Mouse (Mus musculus) left cerebral cortex, postnatal 25 days (tissue): ENCODE measurements at regions not wholly inside any gene's neighbourhood (a gene's known extent, or its start where the extent isn't known, plus 50 kb on each side); places are given as distances from the start of the nearest gene placed in this dataset.

Experiments used
- DNase-seq, 2 experiments: peaks; one replicate each; pipeline ENCODE4 v3.0.0; 2022; ENCODE audit warnings: low spot score in 2 of 2, mixed read lengths in 1 of 2
- intact Hi-C: fragments of 180-260 bp; cut with DNase I; formaldehyde crosslinking; loops from one replicate; pipeline ENCODE4 v1.15.1; 2025

- intact Hi-C loops, result no loop called here
- no peak for DNase-seq
Measured at GRCm38 (mm10) chr7:71498123-71498522, 146.8 kb upstream of the Gm10295 start.

GRCm38 (mm10) chr7:71491128-71491527, 139.8 kb upstream of the Gm10295 start:
- intact Hi-C loops, result no loop called here
- DNase-seq, result no peak

DNA sequence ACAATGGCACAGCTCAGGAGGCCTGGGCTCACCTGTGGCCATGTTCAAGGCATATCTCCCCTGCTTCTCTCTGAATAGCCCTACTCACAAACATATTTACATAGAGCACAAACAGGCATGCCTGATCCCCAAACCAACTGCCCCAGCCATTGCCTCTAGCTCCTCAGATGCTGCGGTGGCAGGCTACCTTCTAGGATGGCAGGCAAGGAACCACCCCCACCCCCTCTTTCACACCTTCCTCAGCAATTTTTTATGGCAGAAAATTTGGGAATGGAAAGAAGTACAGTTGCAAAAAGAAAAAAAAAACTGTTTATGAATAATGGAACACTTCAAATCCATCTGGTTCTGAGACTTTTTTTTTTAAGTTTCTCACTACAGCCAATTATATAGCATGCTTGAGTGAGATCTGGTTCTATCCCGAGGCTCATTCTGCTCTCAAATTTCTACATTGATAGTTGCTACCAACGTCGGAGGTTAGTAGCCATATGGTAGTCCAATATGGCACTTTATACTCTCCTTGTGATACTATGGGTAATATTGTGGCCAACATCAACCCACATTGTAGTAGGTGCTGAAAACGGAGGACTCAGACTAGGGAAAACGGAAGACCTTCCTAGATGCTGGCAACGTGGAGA, 136.8 kb upstream of the Gm10295 start:
- peak in 1 of 2 experiments; percentile 75 for DNase-seq

DNA sequence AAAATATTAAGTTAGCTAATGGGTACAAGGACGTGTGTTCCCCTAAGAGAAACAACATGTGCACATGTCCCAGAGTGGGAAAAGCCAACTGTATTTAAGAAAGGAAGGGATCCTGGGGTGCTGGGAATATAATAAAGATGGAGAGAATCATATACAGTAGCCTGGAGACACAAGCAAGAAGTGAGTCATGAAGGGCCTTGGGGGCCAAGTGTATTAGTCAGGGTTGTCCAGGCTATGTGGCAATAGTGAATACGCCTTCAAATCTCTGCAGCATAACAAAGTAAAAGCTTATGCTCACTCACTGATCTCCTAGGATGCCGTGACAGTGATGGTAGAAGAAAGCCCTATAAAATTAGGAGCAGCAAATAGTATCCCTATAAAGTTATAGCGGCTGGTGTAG, 124.1 kb upstream of the Gm10295 start:
- DNase-seq, result no peak
- intact Hi-C loops, result no loop called here

More for the DNA sequence above, 136.8 kb upstream of the Gm10295 start:
- intact Hi-C loops, result no loop called here

GRCm38 (mm10) chr7:71472384-71473141, 121.3 kb upstream of the Gm10295 start:
- peak in 1 of 2 experiments; percentile 14 for DNase-seq
- intact Hi-C loops, result no loop called here

- intact Hi-C loops, result no loop called here
- DNase-seq, result peak in 1 of 2 experiments; percentile 39
Measured at GRCm38 (mm10) chr7:71471658-71472383, 120.5 kb upstream of the Gm10295 start.

- DNase-seq, result no peak
- intact Hi-C loops, result no loop called here
Measured at GRCm38 (mm10) chr7:71471319-71471657, 120.0 kb upstream of the Gm10295 start.

DNA sequence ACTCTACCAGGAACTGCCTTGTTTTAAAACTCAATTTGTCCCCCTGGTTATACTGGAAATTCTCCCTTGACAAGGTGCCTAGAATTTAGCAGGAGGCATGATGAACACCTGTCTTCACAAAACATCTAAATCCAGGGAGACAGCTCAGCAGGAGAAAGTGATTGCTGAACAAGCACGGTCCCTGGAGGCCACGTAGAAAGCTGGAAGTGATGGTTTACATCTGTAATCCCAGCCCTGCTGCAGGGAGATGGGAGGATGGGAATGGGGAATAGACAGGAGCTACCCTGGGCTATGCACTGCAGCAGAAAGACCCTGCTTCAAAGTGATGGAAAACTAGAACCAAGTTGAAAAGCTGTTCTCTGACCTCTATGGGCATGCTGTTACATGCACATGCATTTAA, 119.1 kb upstream of the Gm10295 start:
- DNase-seq, result no peak
- intact Hi-C loops, result no loop called here

DNA sequence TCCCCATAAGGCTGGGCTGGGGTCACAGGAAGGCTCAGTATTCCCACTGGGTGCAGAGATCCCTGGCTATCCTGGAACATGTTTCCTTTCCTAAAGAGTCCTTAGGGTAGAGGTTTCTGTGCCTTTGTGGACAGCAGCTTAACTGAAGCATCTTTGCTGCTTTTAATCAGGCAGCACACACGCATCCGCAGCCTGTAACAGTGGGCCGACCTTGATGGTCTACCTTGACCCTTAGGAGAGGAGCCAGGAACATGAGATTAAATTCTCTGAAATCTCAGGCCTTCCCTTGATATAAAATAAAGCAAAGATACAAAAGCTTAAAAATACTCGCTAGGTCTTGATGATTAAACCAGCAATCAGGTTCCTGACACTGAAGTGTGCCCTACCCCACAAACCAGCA, 118.7 kb upstream of the Gm10295 start:
- intact Hi-C loops, result no loop called here
- no peak for DNase-seq

DNA sequence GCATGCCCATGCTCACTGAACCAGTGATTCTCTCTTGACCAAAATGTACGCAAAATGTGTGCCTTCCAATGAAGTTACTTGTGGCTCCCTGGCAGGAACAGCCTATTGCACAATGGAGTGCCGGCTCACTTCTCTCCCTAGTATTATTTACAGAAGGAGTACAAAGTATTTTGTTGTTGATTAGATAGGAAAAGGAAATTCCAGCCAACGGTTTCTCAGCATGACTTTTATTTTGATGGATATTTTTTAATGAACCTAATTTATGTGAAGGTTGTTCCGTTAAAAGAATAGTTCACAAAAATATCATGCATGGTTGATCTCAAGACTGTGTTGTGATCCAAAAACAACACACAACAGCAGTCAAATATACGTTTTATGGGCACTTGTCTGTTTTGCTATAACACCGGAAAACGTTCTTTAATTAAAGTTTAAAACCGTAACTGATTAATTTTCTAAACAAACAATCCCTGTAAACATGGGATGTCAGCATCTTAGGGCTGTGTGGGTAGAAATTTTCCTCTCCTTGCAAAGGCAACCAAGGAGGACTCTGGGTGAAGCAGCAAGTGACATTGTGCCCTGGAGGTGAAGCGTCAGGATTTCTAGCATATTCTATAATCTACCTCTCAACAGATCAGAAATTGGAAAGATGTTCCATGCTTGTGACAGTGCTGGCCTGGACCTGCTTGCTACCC, 116.3 kb upstream of the Gm10295 start:
- intact Hi-C loops, result no loop called here
- no peak for DNase-seq

- no peak for DNase-seq
- intact Hi-C loops, result no loop called here
Measured at GRCm38 (mm10) chr7:71464127-71464526, 112.8 kb upstream of the Gm10295 start.

DNA sequence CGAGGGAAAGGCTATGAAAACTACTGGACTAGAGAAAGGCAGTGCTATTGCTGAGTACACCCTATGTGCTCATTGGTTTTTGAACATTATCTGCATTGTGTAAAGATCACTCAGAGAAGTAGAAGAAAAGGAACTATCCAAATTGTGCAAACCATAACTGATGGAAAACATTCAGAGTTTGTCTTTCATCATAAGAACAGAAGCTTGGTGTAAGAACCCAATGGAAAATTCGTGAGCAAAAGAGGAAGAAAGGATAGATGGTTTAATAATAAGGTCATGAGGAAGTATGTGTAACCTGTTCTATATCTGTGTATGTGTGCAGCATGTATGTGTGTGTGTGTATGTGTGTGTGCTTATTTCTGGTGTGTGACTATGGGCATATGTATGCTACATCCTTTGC, 112.3 kb upstream of the Gm10295 start:
- intact Hi-C loops, result no loop called here
- DNase-seq, result no peak

DNA sequence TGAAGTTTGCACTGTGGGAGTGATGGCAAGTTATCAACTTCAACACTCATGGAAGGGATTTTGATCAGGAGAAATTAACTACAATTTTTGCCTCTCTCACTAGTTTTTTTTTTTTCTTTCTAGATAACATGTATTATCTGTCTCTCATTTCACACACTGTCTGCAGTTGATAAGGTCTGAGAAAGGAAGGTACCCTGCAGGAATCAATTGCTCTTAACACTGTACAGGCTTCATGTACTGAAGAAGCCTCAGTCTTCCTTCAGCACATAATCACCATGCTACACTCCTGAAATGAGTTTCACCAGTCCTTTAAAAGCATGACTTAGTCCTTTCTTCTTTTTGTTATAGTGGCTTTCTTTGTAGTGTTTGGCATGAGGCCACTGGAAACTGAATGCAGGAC, 108.5 kb upstream of the Gm10295 start:
- no peak for DNase-seq
- intact Hi-C loops, result no loop called here

DNA sequence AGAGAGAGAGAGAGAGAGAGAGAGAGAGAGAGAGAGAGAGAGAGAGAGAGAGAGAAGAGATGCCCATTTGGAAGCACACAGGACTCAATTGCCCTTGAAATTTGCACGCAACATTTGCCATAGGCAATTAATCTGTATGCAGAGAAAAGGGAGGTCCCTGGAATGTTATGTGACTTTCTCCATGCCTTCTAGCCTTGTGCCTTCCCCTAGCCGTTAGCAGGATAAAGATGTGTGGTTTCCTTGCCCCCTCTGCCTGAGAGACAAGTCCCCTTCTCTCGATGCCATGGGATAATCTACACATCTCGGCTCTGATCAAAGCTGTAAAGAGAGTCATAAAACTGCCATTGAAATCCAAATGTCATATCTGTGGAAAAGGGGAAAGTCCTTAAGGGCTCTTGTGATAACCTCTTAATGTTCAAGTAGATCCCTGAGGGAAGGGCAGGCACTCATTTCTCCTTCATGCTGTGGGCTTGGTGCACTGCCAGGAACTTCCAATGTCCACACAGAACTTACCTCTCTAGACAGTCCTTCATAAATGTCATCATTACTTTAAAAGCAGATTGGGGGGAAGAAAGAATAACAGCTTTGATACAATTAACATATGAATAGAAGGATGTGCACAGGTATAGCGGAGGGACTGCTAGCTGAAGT, 106.9 kb upstream of the Gm10295 start:
- intact Hi-C loops, result no loop called here
- DNase-seq, result no peak

GRCm38 (mm10) chr7:71457409-71458103, 106.3 kb upstream of the Gm10295 start:
- intact Hi-C loops, result no loop called here
- DNase-seq, result no peak

- DNase-seq, result no peak
- intact Hi-C loops, result no loop called here
Measured at GRCm38 (mm10) chr7:71456421-71456820, 105.1 kb upstream of the Gm10295 start.

GRCm38 (mm10) chr7:71440330-71441240, 89.3 kb upstream of the Gm10295 start:
- intact Hi-C loops, result no loop called here
- no peak for DNase-seq

DNA sequence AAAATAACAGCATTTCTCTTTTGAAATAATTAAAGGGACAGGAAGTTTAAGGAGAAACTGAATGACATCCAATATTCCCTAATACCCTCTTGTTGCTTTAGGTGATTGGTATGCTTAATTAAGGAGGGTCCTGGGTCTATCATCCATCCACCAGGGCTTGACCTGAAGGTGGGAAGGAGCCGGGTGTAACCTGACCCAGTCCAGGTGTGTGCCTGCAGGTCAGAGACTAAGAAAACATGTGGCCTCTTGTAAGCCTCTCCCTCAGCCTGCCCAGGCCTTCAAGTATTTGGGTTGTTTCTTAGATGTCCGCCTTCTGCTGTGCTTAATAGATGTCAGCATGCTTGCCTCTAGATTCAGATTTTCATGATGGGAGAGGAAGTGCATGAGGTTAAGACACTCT, 74.7 kb upstream of the Gm10295 start:
- intact Hi-C loops, result no loop called here
- no peak for DNase-seq
